Mouse (Mus musculus) urinary bladder, postnatal 10 days (tissue): ENCODE data around the gene Fam126a.

Experiments
- DNase-seq: peaks from one replicate; pipeline ENCODE4 v3.0.0; 2022; ENCODE audit warnings: low spot score

The Fam126a gene

DNA sequence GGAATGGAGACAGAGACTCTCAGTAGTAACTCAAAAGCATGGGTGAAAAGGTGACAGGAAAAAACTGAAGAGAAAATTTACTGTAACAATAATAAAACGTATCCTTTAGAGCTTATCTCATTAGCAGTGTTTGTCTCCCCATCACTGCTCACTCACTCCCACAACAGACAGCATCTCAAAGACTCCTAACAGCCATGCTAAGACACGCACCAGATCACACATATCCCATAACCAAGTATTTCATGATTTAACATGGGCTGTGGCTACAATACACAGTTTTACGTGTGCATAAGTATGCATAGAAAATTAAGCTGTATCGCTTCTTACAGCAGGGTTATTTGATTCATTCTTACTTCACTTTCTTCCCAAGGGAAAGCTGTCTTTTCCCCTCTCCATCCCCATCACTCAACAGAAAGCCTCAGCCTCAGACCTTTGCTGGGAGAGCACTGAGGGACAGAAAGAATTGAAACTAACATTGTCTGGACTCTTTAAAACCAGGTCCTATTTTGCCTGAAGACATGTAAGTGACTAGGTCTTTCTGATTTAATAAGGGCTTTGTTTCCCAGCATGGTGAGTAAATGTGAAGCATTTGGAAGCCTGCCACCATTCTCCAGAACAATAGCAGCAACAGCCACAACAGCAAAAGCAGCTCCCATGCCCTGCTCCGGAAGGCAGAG is 37.5 kb downstream of the Fam126a start:
- DNase-seq: no peak

DNA sequence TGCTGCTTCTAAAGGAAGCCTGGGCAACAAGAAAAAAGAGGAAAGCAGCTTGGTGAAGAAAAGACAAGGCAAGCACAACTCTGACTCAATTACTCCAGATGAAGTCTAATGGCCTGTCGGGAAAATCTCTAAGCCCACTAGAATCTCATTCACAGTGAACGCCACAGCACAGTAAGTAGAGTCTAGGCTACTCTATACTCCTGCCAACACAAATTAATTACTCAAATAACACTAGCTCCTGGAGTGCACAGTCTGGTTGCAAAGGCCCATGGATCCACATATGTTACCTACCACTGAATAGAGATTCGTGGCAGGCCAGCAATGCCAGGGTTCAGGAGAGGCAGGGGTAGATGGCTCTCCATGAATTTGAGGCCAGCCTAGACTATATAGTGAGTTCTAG is 40.5 kb downstream of the Fam126a start:
- DNase-seq: no peak

DNA sequence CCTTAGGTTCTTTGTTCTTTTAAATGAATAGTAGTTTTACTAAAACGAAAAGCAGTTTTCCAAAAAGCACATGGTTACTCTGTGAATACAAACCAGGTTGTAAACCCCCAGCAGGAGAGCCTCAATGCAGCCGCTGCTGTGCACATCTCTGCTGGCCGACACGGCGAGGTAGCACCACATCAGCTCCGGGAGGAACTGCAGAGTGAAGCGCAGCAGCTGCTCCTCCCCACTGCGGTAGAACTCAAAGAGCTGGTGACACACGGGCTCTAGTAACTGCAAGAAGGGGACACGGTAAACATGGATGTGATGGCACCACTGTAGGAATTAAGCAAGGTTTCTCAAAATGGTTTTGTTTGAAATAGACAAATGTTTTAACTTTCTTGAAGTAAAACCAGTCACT is 42.7 kb downstream of the Fam126a start:
- DNase-seq: no peak

DNA sequence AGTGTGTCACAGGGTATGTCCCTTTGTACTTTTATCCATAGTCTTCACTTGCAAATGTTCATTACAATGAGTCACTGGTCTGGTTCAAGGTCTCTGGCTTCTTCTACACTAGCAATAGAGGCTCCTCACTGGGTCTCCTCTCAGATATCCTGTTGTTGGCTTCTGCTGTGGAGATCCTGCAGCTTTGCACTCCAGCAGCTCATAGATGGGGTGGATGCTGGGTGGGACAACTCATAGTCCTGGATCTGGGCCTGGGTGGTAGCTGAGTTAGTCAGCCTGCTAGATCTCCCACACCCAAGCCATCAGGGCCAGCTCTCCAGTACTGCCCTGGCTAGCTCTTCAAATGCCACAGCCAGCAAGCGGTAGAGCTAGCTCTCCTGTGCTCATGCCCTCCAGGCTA is 48.4 kb downstream of the Fam126a start:
- no peak for DNase-seq

DNA sequence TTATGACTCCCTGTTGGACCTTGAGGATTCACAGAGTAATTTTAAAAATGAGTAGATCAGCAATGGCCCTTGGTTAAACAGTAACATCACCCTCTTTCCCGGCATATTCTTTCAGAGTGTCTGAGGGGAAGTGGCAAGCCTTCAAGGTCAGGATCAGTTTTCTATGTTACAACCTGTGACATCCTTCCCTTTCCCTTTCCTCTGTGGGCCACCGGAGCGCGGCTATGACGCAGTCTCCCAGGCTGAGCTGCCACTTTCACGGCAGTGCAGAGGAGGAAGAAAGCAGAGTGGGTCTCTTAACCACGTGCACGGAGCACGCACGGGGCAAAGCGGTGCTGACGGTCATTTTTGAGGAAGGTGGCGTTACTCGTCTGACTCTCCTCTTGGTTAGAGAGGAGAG is 52.0 kb downstream of the Fam126a start:
- no peak for DNase-seq

DNA sequence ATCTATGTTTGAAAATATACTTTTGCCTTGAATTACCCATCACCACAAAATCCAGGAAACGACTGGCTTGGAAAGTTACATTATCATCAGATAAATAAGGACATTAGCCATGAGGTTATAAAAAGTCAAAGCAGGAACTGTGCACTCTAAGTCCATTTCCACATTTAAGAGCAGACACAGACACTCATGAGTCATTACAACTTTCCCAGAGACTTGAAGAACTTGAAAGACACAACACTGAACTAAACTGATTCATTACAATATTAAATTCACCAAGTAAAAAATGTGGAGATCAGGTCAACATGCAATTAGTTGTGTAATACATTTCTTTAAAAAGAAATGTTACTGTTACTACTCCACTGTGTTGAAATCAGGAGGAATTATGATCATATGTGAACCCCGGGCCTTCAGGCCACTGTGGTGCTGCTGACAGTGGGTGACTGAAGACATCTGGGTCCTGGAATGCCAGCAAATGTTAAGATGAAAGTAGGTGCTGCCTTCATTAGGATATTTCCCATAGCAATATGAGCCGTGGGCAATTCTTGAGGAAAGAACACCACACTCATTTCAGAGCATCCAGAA is 55.4 kb downstream of the Fam126a start:
- DNase-seq: no peak

DNA sequence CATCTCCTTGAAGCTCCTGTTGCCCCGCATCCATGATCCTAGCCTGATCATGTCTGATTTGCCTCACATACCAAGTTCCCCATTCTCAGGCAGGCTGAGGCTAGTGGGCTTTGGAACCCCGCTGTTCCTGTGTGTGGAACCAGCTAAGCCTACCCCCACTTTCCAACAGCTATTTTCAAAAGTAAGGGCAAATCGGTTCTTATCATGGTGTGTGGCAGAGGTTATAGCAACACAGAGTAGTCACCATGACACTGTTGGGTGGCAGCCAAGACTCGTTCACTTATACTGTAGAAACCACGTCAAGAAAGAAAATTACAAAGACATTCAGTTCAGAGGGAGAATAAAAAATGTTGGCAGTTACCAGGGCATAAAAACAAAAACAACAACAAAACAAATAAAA is 62.8 kb downstream of the Fam126a start:
- DNase-seq: no peak

DNA sequence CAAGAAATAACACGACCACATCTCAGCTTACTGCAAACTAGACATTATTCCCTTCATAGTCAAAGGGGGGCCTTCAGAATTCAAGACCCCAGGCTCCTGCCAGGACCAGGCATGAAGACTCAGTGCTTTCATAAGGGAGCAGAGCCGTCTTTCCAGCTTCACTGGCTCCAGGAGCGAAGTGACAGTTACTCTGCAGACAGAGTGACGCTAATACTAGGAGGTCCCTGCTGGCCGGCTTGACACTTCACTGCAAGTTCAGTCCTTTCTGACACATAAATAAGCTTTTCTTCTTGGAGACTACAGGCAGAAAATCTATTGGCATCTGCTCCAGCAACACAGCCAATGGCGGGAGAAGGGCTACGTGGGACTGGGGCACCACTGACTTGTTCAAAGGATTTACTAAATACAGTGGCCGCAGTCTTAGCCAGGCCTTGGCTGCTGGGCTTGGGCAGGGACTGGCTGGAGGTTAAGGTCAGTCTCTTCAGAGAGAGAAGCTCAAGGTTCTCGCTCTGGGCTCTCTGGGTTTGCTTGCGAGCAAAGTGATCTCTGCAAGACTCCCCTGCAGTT is 65.8 kb downstream of the Fam126a start:
- no peak for DNase-seq

DNA sequence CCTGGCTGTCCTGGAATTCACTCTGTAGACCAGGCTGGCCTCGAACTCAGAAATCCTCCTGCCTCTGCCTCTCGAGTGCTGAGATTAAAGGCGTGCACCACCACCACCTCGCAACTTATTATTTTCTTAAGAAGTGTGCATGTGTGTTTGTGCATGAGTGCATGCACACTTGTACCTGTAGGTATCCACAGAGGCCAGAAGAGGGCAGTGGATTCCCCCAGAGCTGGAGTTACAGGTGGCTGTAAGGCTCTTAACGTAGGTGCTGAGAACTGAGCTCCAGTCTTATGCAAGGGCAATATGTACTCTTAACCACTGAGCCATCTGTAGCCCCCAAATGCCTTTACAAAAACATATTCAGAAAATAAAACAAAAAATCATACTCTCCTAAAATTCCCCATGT is 77.4 kb downstream of the Fam126a start:
- no peak for DNase-seq

DNA sequence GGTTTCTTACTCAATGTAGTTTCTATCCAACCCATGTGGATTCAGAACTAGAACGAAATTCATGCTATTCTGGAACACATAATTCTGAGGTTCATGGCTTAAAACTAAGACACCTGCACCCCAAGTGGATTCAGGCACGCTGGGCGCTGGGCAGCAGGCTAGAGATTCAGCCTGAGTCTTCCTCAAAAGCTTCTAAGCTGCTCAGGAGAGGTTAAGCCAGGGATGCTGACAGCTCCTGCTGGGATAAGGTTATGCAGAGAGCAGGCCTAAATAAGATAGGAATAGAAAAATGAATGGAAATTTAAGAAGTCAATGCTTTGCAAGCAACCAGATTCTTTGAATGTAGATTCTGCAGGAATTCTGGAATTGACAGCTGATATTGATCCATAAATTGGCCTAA is 82.4 kb downstream of the Fam126a start:
- no peak for DNase-seq

DNA sequence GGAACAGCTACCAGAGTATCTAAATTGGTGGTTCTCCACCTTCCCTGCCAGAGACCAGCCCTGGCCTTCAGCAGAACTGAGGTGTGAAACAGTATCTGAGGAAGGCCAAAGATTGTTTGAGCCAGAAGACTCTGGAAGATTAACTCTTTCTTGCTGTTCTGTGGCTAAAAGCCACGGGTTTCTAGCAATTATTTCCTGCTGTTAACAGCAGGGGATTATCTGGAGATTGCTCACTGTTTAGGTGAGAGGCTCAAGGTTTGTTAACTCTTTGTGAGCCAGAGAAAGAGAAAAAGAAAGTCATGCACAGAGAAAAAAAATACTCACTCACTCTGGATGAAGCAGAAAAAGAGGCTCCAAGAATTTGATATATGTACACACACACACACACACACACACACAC is 85.4 kb downstream of the Fam126a start:
- DNase-seq: no peak

DNA sequence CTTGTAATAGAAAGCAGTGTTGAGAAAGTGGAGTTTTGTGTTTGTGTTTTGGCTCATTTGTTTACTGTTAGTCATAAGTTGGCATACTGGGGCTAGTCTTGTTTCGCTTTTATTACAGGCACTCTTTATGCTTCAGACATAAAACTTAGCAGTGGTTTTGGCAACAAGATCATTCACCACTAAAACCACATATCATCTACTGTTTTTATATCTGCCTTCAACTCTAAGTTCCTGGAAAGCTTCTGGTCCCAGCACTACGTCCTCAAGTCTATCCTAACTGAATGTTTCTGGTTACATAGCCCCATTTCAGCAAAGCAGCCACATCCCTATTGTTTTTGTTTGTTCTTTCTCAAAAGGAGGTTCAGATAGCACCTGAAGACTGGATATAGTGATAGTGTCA is 87.0 kb downstream of the Fam126a start:
- DNase-seq: no peak

DNA sequence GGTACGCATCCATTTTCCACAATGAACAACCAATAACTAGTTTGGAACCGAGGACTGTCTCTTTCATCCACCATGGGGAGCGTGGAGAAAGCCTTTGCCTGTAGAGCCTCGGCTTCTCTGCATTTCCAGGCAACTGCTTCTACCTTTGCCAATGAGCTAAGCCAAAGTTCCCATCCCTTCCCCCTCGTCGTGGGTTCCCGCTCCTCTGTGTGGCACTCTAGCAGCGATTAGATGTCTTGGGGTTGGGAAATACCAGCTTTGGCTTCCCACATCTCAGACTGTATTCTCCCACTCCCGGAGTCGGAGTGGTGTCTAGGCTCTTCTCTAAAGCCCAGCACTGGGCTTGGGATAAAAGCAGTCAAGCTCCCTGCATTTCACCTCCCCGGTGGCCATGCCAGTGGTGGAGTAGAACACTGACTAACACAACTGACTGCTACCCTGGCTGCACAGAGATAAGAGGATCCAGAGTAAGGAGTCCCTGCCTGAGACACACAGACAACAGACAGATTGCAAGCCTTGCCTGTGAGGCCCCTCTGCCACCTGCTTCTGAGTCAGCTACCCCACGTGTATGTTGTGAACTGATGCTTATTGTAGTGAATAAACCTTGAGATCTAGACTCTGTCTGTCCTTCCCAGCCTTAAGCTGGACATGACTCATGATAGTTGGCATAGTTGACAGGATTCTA is 106.9 kb downstream of the Fam126a start:
- no peak for DNase-seq

DNA sequence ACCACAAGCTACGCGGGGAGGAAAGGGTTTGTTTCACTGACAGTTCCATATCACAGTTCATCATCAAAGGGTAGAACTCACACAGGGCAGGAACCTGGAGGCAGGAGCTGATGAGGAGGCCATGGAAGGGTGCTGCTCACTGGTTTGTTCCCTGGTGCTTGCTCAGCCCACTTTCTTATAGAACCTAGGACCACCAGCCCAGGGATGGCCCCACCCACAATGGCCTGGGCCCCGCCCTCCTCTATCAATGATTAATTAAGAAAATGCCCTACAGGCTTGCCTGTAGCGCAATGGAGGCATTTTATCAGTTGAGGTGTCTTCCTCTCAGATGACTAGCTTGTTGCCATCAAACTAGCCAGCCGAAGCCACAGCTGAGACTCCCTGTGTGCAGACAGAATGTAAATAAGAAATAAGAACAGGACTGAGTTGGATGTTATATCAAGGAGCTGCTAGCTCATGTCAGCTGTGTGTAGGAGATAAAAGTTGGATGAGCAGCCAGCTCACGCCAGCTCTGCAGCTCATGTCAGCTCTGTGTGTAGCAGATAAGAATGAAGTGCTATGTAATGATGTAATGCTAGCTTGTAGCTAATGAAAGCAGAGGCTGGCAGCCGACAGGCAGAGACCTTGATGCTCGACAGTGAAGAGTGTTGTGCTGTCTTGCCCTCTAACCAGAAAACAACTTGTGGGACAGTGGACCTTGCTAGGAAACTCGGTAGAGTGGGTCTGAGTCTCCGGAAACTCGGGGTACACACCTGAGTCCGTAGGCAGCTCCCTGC is 107.8 kb downstream of the Fam126a start:
- DNase-seq: no peak

DNA sequence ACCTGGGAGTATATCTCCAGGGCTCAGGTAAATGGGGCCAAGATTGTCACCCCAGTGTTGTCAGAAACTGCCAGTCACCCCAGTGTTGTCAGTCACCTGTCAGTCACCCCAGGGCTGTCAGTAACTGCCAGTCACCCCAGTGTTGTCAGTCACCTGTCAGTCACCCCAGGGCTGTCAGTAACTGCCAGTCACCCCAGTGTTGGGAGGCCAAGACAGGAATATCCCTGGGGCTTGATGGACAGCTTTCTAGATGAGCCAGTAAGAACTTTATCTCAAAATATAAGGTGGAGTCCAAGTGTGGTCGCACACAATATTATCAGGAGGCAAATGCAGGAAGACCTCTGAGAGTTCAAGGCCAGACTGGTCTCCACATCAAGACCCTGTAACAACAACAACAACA is 109.2 kb downstream of the Fam126a start:
- DNase-seq: no peak

DNA sequence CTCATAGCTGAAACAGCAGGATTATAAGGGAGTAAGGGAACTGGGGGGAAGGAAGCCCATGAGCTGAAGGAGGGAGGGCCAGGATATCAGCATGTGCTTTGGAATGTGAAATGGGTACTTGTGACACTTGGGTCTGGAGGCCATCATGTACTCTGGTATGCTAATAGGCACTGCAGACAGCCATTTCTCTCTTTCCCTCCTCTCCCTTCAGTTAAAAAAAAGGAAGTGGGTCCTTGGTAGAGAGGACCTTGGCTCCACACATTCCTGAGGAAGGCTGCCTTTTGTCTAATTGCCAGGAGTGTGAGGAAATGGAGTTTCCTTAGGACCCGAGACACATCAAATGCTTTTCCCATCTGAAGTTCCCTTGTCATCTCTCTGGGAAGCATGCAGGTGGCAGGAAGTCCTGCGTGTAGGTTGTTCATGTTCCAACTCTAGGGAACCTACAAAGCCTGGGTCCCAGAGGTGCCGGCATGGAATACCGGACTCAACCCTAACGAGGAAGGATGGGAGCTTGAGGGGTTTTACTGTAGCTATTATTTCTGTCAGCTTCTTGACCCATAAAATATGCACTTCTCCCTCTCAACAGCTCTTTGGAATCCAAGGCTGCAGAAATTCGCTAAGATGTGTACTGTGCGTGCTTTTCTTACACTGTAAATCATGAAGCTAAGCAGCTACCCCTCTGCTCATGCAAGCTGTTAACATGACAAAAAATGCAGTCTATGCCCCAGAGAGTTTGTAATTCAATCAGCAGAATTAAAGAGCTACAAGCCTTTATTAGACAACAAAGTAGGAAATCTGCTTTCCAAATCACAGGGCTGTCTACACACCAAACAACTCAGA is 110.4 kb downstream of the Fam126a start:
- DNase-seq: no peak

DNA sequence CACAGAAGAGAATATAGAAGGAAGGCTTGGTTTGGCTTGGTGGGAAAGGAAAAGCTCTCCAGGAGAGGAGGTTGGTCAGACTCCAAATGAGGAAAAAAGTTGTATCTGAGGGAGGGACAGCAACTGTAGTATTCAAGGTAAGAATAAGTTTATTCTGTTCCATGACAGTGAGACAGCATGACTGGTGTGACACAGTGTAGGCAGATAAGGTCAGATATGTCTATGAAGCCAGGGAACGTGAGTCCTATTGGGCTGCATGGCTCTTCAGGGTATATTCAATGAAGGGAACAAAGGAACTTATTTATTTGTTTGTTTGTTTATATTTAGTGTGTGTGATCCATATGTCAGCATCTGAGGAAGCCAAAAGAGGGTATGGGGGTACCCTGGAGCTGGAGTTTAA is 113.2 kb downstream of the Fam126a start:
- no peak for DNase-seq

DNA sequence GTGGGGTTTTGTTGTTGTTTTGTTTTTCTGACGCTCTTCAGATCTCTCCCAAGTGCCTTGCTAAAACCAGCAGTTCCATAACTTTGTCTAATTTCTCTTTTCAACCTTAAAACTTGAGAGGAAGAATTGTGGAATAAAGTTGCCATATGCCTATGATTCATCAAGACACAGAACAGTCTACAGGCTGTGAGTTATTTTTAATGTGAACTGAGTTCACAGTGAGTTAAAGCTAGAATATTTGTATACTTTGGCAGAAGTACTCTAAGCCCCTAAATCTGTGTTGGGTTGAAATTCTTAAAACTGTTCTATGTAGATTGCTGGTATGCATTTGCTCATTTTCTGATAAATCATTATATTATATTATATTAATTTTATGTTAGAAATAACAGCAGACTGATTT is 118.9 kb downstream of the Fam126a start:
- no peak for DNase-seq

DNA sequence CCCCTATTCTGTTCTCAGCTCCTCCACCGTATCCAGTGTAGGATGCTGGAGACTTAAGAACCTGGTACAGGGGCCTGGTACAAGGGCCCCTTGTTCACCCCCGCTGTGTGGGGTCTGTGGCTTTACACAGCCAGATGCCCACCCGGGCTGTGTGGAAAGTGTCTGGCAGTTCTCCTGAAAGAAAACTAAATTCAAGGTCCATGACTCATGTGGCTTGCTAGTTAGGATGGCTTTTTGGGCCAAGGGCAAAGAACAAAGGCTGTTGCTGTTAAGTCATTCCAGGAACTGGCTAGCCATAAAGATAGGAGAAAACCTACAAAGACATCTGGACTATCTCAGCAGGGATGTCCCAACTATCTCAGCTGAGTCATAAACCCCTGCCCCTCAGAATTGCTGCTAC is 121.2 kb downstream of the Fam126a start:
- DNase-seq: no peak

DNA sequence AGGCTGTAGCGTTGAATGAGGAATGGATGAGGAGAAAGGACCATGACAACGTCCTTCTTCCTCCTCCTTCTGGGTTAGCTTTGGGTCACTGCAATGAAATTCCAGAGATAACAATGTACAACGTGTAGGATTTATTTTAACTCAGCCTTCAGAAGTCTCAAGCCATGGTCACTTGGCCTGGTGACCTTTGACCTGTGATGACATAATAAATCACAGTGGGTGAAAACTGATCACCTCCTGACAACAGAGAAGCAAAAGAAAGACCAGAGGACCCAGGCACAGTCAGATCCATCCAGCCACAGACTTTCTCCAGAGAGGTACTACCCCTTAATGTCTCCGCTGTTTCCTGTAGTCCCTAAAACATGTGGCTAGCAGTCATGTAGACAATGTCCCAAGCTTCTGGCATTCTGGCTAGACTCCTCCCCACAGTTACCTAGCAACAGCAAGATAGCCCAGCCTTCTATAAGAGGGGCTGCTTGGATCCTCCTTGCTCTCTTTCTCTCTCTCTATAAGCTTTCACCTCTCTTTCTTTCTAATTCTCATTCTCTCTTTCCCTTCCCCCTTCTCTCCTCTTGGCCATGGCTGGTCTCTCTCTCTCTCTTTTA is 121.9 kb downstream of the Fam126a start:
- DNase-seq: no peak

DNA sequence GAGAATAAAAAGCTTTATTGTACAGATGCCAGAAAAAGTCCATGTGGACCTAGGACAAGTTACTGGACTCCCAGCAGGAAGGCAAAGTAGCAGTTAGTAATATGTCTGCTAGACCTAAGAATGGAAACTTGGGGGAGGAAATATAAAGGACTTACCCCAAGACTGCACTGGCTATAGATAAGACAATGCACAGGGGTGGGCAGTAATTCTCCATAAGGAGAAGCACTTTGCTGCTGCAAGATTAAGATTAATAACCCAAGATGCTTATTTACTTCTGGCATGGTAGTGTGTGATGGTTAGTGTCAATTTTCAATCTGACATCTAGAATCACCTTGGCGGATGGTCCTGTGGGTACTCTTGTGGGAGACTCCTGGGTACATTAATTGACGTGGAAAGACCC is 128.3 kb downstream of the Fam126a start:
- DNase-seq: no peak
